Mouse (Mus musculus) cortical plate, adult 2 months (tissue): ENCODE measurements around the gene Slc29a2. TPM values are rescaled to one million over a fixed set of nuclear protein-coding genes. Genes with fewer than 3 reads are reported as not detected.

ENCODE experiments used
- H3K27ac ChIP-seq: fragments of 200-500 bp; 2 replicates; pipeline ENCODE4 v1.5.1; 2012; ENCODE audit warnings: low read length, control low read depth, inconsistent platforms; ENCODE audit not compliant: insufficient read depth
- H3K4me1 ChIP-seq: fragments of 200-500 bp; 2 replicates; pipeline ENCODE4 v1.6.1; 2011; ENCODE audit warnings: low read length; ENCODE audit not compliant: control insufficient read depth, insufficient read depth
- H3K4me3 ChIP-seq: fragments of 200-500 bp; 2 replicates; pipeline ENCODE4 v1.5.1; 2011; ENCODE audit warnings: mild to moderate bottlenecking, low read length, control low read depth; ENCODE audit not compliant: insufficient read depth
- CTCF ChIP-seq: fragments of 200-500 bp; IDR thresholded peaks from 2 replicates; pipeline ENCODE4 v1.5.1; 2011; ENCODE audit warnings: mild to moderate bottlenecking, control low read depth, low read length; ENCODE audit not compliant: insufficient read depth; ENCODE audit errors: extremely low read depth
- POLR2A ChIP-seq: fragments of 200-500 bp; IDR thresholded peaks from 2 replicates; pipeline ENCODE4 v1.6.1; 2011; ENCODE audit warnings: mild to moderate bottlenecking, low read length, control low read depth; ENCODE audit not compliant: insufficient read depth; ENCODE audit errors: extremely low read depth
- polyA plus RNA-seq: library from polyadenylated mRNA; depleted of rRNA; stranded (reverse); fragments of >200 nt; gene quantifications from 2 replicates; pipeline ENCODE4 v1.2.3, GENCODE M21; 2012; rRNA removed

Gene Slc29a2
- 19.8 and 21.5 TPM in 2 replicates for polyA plus RNA-seq

DNA sequence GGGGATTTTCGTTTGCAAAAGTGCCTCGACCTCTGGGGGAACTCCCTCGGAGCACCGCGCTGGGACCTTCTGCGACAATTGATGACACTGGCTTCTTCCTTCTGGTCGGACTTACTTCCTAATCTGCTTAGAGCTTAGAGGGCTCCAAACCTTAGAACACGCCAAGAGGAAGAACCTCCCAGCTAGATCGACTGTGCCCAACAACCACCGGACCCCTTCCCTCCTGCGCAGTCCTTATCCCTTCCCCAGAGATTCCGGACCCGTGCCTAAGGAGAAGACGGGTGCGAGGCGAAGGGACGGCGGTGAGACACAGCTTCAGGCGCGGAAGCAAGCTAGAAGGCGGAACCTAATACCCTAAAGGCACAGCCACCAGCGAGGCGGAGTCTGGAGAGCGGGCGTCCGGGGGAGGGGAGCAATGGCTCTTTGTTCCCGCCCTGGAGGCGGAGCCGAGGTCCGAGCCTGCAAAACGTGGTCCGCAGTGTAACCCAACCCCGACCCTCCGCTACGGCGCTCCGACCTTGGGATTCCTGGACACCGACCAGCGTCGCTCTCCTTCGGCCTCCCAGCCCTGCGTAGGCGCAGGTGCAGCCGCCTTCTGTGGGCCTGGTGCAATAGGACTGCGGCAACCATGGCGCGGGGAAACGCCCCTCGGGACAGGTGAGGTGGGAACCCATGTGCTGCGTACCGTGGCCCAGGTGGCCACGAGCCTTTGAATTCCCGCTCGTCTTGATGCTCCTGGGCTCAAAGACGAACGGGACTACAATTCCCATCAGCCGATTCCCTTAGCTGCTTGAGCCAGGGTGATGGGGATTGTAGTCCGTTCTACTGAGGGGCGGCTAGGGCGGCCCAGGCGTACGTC lies at the start of gene Slc29a2:
Gene Slc29a2 (plus strand): TSS at position 240 of the 859 bp plus-strand sequence.
- Histone ChIP-seq H3K4me3 (peak within 1 kb of the TSS; percentile 63), H3K4me1 (no peaks in the 10 kb centered on the region), H3K27ac (peak within 1 kb of the TSS; percentile 75)
- peak; percentile 72; the same call in 1 of the 2 replicates for TF ChIP-seq POLR2A
- TF ChIP-seq CTCF = no peak

GRCm38 (mm10) chr19:4981767-4982166 lies 41.9 kb upstream of the Slc29a2 start:
- TF ChIP-seq CTCF (peak; percentile 87), POLR2A (no peak)
- H3K4me1 ChIP-seq = no peaks in the 10 kb centered on the region
- H3K27ac ChIP-seq = no peak overlapping the region
- H3K4me3 ChIP-seq = no peak overlapping the region

- no peak for TF ChIP-seq CTCF
- TF ChIP-seq POLR2A = peak; percentile 6; the same call in 1 of the 2 replicates
- Histone ChIP-seq H3K27ac (0 out of 2 replicates have a peak overlapping the region, but pooled peaks have one; percentile 51), H3K4me3 (peak overlapping the region; percentile 80), H3K4me1 (peaks cover 7% of the 10 kb centered on the region)
Measured at GRCm38 (mm10) chr19:4989013-4989412, 34.6 kb upstream of the Slc29a2 start.

GRCm38 (mm10) chr19:4989434-4990255 lies 34.0 kb upstream of the Slc29a2 start:
- Histone ChIP-seq H3K4me3 (peak overlapping the region; percentile 80), H3K4me1 (peaks cover 7% of the 10 kb centered on the region), H3K27ac (peak overlapping the region; percentile 80)
- no peak for TF ChIP-seq CTCF
- TF ChIP-seq POLR2A = peak; percentile 99

- Histone ChIP-seq H3K27ac (peak within 1 kb of the TSS; percentile 81), H3K4me1 (peaks cover 12% of the 10 kb centered on the region), H3K4me3 (peak within 1 kb of the TSS; percentile 80)
- TF ChIP-seq CTCF (no peak), POLR2A (no peak)
Measured at GRCm38 (mm10) chr19:4990256-4990625, 33.4 kb upstream of the Slc29a2 start, which contains the start of gene Npas4. Gene Npas4, minus strand, starts transcription at chr19:4990316.

DNA sequence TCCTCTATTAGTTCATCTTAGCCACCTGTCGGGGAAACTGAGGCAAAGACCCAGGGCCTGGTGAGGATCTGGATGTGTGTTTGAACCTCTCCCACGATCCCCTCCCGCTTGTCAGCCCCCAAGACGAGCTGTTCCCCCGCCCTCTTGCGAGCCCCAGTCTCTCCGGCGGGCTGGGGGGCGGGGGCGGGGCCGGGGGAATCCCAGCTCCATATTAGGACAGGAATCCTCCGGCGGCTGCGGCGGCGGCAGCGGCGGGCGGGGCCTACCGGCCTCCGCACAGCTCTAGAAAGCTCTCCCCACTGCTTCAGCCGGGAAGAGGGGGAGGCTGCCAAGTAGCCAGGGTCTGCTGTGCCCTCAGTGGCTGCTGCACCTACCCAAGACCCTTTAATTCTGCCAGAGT lies 32.9 kb upstream of the Slc29a2 start:
- H3K4me3 ChIP-seq = peak overlapping the region; percentile 13
- peak overlapping the region; percentile 81 for H3K27ac ChIP-seq
- peaks cover 12% of the 10 kb centered on the region for H3K4me1 ChIP-seq
- TF ChIP-seq CTCF (no peak), POLR2A (no peak)

DNA sequence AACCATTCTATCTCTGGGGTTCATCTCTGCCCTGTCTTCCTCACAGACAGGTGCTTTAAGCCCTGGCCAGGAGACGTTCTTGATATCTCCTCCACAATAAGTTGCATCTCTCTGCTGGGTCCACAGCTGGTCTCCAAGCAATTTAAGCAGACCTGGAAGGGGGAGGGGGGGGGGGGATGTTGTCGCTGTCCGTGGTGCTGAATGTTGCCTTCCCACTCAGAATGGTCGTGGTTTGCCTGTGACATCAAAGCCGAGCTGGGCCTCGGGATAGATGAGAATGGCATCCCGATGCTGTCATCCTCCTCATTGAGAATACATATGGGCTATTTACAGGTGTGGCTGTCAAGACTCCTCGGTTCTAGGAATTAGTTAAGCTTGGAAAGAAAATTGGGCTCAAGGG lies 31.3 kb upstream of the Slc29a2 start:
- TF ChIP-seq CTCF (no peak), POLR2A (no peak)
- Histone ChIP-seq H3K27ac (peak overlapping the region; percentile 97), H3K4me3 (no peak overlapping the region), H3K4me1 (peaks cover 17% of the 10 kb centered on the region)

DNA sequence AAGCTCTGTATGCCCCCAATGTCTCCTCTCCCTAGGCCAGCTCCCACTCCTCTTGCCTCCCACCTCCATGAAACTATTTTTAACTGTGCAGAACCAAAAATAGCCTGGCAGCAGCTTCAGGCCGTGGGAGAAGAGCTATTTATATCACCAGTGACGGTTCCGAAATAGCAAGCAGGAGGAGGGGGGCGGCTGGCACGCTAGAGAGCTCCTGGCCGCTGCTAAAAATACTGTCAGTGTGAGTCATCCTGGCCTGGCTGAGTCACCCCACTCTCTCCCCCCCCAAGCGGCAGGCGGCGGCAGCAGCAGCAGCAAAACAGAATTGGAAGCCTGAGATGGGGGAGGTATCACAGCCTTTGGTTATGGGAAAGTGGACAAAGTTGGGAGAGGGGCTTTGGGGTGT lies 30.8 kb upstream of the Slc29a2 start:
- Histone ChIP-seq H3K27ac (peak overlapping the region; percentile 97), H3K4me3 (no peak overlapping the region)
- no peak for TF ChIP-seq POLR2A
- TF ChIP-seq CTCF = no peak

GRCm38 (mm10) chr19:4994043-4994442 lies 29.6 kb upstream of the Slc29a2 start:
- Histone ChIP-seq H3K4me1 (peaks cover 20% of the 10 kb centered on the region), H3K4me3 (no peak overlapping the region), H3K27ac (peak overlapping the region; percentile 97)
- TF ChIP-seq POLR2A = no peak
- TF ChIP-seq CTCF = no peak

More for the DNA sequence above, 30.8 kb upstream of the Slc29a2 start:
- H3K4me1 ChIP-seq = peaks cover 17% of the 10 kb centered on the region
